Mouse (Mus musculus): ENCODE measurements around the gene Synj1. TPM values are rescaled to one million over a fixed set of nuclear protein-coding genes. Genes with fewer than 3 reads are reported as not detected.

Gene Synj1
- polyA plus RNA-seq, 1 experiment: 42.2 TPM

DNA sequence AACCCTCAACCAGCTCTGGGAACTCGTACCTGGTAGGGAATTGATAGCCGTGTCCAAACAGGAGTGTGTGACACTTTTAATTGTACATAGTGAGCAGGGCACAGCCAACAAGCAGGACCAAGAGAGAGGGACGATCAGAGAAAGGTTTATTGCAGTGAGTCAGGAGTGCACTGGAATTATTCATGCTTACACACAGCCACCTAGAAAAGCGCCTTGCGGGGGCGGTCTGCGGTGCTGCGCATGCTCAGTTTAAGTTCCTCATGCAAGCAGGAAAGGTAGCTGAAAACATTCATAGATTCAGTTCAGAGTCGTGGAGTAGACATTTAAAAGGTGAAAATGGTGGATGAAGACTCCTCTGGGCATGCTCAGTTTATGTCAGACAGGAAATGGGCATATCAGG, 120.4 kb downstream of the Synj1 start:
- TF ChIP-seq CTCF (IDR thresholded peaks at IDR 0.05; ENCODE audit: insufficient read depth, low read length) (no peak), POLR2A (IDR thresholded peaks at IDR 0.05; ENCODE audit: borderline replicate concordance, extremely low read depth, low read depth, low read length) (no peak)
- H3K4me1 ChIP-seq (ENCODE audit: control insufficient read depth, insufficient read depth, low read length): no peaks in the 10 kb centered on the region; the same call in 1 of the 2 replicates
- WGBS: 90% methylated on average over 9 of the region's 9 CpGs
- no peak overlapping the region for H3K4me3 ChIP-seq (replicated peaks; ENCODE audit: extremely low read depth, low read depth, low read length)
- DNase-seq: no peak

Other genes with a start within 250 kb of the Synj1 start
- 4.0 TPM in 2 replicates for gene Urb1, start 200.9 kb downstream of the Synj1 start, polyA plus RNA-seq (2012; rRNA removed)
- 8.9 and 14.2 TPM in 2 replicates for gene Eva1c, start 184.6 kb downstream of the Synj1 start, polyA plus RNA-seq (2012; rRNA removed)
- 17.2 and 29.9 TPM in 2 replicates for gene Cfap298, start 76.2 kb downstream of the Synj1 start, polyA plus RNA-seq (2012; rRNA removed)
- gene Paxbp1, start 33.2 kb upstream of the Synj1 start, polyA plus RNA-seq (2012; rRNA removed): 12.2 and 21.7 TPM in 2 replicates
- 0.23 and 0.30 TPM in 2 replicates for gene 4932438H23Rik, start 83.8 kb upstream of the Synj1 start, polyA plus RNA-seq (2012; rRNA removed)
- not detected in 2 replicates for gene Olig2, start 214.1 kb upstream of the Synj1 start, polyA plus RNA-seq (2012; rRNA removed)

Data from lung, adult 2 months (tissue).